Mouse (Mus musculus) liver, embryonic 14.5 days (tissue): ENCODE measurements at regions not wholly inside any gene's neighbourhood (a gene's known extent, or its start where the extent isn't known, plus 50 kb on each side); places are given as distances from the start of the nearest gene placed in this dataset.

Source experiments
- CTCF ChIP-seq: IDR thresholded peaks from 2 replicates; pipeline ENCODE4 v1.5.1; 2016; ENCODE audit warnings: antibody characterized with exemption, low read depth, control low read depth
- EP300 ChIP-seq: IDR thresholded peaks from 2 replicates; pipeline ENCODE4 v1.6.1; 2016; ENCODE audit warnings: antibody characterized with exemption, low read depth

- TF ChIP-seq CTCF (no peak), EP300 (no peak)
Observed at GRCm38 (mm10) chr9:91904066-91904465, 288.7 kb upstream of the Plscr5 start.
